Mouse (Mus musculus): ENCODE measurements around the gene Kcnq2. TPM values are rescaled to one million over a fixed set of nuclear protein-coding genes. Genes with fewer than 3 reads are reported as not detected.

Kcnq2 gene
- total RNA-seq, 1 experiment, result 4.6 TPM

DNA sequence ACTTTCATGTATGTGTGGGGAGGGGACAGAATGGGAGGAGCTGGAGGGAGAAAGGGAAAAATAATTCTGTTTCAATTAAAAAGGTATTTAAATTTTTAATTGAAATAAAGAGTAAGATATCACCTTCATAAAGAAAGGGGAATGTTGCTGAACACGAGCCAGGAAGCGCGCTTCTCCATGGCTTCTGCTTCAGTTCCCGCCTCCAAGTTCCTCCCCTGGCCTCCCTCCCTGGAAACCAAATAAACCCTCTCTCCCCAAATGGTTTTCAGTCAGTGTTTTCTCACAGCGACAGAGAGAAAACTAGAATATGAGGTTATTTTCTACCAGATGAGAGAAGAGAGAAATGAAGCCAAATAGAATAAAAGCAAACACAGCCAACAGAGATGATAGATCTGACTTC, 66.6 kb downstream of the Kcnq2 start:
- H3K4me1 ChIP-seq (ENCODE audit: control insufficient read depth in 2 of 2, insufficient read depth in 2 of 2, low read length in 2 of 2, poor library complexity in 1 of 2), result peaks cover 0 to 1% of the 10 kb centered on the region in 2 experiments; a peak in 2 of 4 replicates
- in situ Hi-C loops (cut with MboI; ENCODE audit: low sequenced_read_pairs in 2 of 2, unreplicated experiment in 2 of 2), result loop anchor here in 1 of 2 experiments (10.0 to 25.0 kb wide), 2 partner anchors 64 to 256 kb away; no protein-coding TSS in a partner anchor
- no peak overlapping the region for H3K27ac ChIP-seq (ENCODE audit: insufficient read depth, low read depth, low read length, poor library complexity, severe bottlenecking)
- H3K9me3 ChIP-seq (ENCODE audit: control insufficient read depth, insufficient read depth, low read depth, low read length), result no peaks in the 10 kb centered on the region
- no peak overlapping the region for H3K4me3 ChIP-seq (ENCODE audit: insufficient read depth in 1 of 2, low read depth in 1 of 2, low read length in 2 of 2, poor library complexity in 1 of 2, severe bottlenecking in 1 of 2)
- TF ChIP-seq MAFK (IDR thresholded peaks at IDR 0.05; ENCODE audit: insufficient read depth, low read depth, low read length) (no peak), ZC3H11A (IDR thresholded peaks at IDR 0.05; ENCODE audit: borderline replicate concordance, low read depth, low read length) (no peak), ZNF384 (IDR thresholded peaks at IDR 0.05; ENCODE audit: low read depth, low read length) (no peak)
- no peaks in the 10 kb centered on the region for H3K36me3 ChIP-seq (ENCODE audit: control insufficient read depth, insufficient read depth, low read length, poor library complexity, severe bottlenecking)
- no peak for DNase-seq (ENCODE audit: low read depth, low spot score)
- H3K9ac ChIP-seq (ENCODE audit: insufficient read depth, low read depth, low read length, poor library complexity, severe bottlenecking), result no peak overlapping the region

DNA sequence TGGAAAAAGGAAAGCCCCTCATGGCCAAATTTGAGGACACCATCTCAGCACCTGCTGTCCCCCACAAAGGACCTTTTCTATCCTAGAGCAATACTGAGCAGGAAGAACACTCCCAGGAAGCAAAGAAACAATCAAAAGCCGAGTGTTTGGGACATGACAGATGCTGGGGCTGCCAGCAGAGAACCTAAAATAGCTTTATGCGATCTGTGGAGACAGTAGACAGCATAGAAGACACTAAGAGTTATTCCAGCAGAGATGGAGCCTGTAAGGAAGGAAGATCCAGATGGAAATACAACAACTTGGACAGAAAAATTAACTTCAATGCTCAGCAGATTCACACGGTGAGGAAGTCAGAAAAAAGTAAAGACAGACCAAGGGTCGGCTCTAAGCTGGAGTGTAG, 69.3 kb downstream of the Kcnq2 start:
- no peak overlapping the region for H3K27ac ChIP-seq (ENCODE audit: insufficient read depth, low read depth, low read length, poor library complexity, severe bottlenecking)
- in situ Hi-C loops (cut with MboI; ENCODE audit: low sequenced_read_pairs in 2 of 2, unreplicated experiment in 2 of 2), result loop anchor here in 1 of 2 experiments (10.0 to 25.0 kb wide), 2 partner anchors 61 to 254 kb away; no protein-coding TSS in a partner anchor
- H3K9ac ChIP-seq (ENCODE audit: insufficient read depth, low read depth, low read length, poor library complexity, severe bottlenecking), result no peak overlapping the region
- no peak for DNase-seq (ENCODE audit: low read depth, low spot score)
- H3K4me1 ChIP-seq (ENCODE audit: control insufficient read depth in 2 of 2, insufficient read depth in 2 of 2, low read length in 2 of 2, poor library complexity in 1 of 2), result no peaks in the 10 kb centered on the region; a peak in 1 of 4 replicates
- no peaks in the 10 kb centered on the region for H3K9me3 ChIP-seq (ENCODE audit: control insufficient read depth, insufficient read depth, low read depth, low read length)
- TF ChIP-seq MAFK (IDR thresholded peaks at IDR 0.05; ENCODE audit: insufficient read depth, low read depth, low read length) (no peak), ZNF384 (IDR thresholded peaks at IDR 0.05; ENCODE audit: low read depth, low read length) (no peak), ZC3H11A (IDR thresholded peaks at IDR 0.05; ENCODE audit: borderline replicate concordance, low read depth, low read length) (no peak)
- H3K4me3 ChIP-seq (ENCODE audit: insufficient read depth in 1 of 2, low read depth in 1 of 2, low read length in 2 of 2, poor library complexity in 1 of 2, severe bottlenecking in 1 of 2), result no peak overlapping the region
- no peaks in the 10 kb centered on the region for H3K36me3 ChIP-seq (ENCODE audit: control insufficient read depth, insufficient read depth, low read length, poor library complexity, severe bottlenecking)

DNA sequence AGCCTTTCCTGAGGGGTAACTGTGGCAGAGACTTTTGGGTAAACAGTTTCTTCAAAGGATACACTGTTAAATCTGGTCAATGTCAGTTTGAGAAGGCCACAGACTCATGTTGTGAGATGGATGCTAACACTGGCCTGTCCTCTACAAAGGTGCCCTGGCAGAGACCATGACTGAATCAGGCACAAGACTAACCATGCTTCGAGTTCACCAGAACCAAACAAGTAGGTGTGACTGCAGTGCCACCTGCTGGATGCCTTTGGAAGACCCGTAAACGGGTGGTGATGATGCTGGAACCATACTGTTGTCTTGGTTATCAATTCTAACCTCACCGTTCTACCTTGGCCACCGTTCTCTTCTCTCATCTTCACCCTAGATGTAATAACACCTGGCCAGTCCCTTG, 75.0 kb downstream of the Kcnq2 start:
- DNase-seq (ENCODE audit: low read depth, low spot score), result peak; percentile 59
- H3K27ac ChIP-seq (ENCODE audit: insufficient read depth, low read depth, low read length, poor library complexity, severe bottlenecking), result no peak overlapping the region
- no peaks in the 10 kb centered on the region for H3K9me3 ChIP-seq (ENCODE audit: control insufficient read depth, insufficient read depth, low read depth, low read length)
- H3K4me1 ChIP-seq (ENCODE audit: control insufficient read depth in 2 of 2, insufficient read depth in 2 of 2, low read length in 2 of 2, poor library complexity in 1 of 2), result peaks cover 0 to 2% of the 10 kb centered on the region in 2 experiments; a peak in 2 of 4 replicates
- in situ Hi-C loops (cut with MboI; ENCODE audit: low sequenced_read_pairs in 2 of 2, unreplicated experiment in 2 of 2), result loop anchor here (5.0 to 25.0 kb wide), 3 partner anchors 55 to 248 kb away; no protein-coding TSS in a partner anchor
- no peak for TF ChIP-seq CHD2 (IDR thresholded peaks at IDR 0.05; ENCODE audit: low read depth, low read length)
- peak; percentile 90 for TF ChIP-seq ZC3H11A (IDR thresholded peaks at IDR 0.05; ENCODE audit: borderline replicate concordance, low read depth, low read length)
- no peak for TF ChIP-seq MAFK (IDR thresholded peaks at IDR 0.05; ENCODE audit: insufficient read depth, low read depth, low read length)
- no peak for TF ChIP-seq ZNF384 (IDR thresholded peaks at IDR 0.05; ENCODE audit: low read depth, low read length)
- no peak for TF ChIP-seq HCFC1 (IDR thresholded peaks at IDR 0.05; ENCODE audit: borderline replicate concordance, insufficient read depth, low read length)
- H3K4me3 ChIP-seq (ENCODE audit: insufficient read depth in 1 of 2, low read depth in 1 of 2, low read length in 2 of 2, poor library complexity in 1 of 2, severe bottlenecking in 1 of 2), result no peak overlapping the region
- no peaks in the 10 kb centered on the region for H3K36me3 ChIP-seq (ENCODE audit: control insufficient read depth, insufficient read depth, low read length, poor library complexity, severe bottlenecking)
- no peak overlapping the region for H3K9ac ChIP-seq (ENCODE audit: insufficient read depth, low read depth, low read length, poor library complexity, severe bottlenecking)

DNA sequence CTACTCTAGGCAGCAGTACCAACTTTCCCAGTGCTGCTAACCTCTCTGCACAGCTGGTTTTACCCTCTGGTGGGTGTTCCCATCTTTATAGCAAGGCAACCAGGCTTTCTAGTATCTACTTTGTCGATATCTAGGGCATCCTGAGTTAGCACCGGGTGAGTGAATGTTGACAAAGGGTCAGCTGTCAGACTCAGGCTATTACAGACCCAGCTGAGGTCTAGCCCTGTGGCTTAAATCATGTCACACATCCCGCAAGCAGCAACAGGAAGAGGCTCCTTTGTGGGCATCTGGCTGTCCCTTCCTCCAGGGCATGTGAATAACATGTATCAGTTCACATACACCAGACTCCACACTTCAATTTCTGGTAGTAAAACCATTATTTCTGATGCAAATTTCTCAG, 76.9 kb downstream of the Kcnq2 start:
- DNase-seq (ENCODE audit: low read depth, low spot score), result no peak
- H3K36me3 ChIP-seq (ENCODE audit: control insufficient read depth, insufficient read depth, low read length, poor library complexity, severe bottlenecking), result no peaks in the 10 kb centered on the region
- no peak overlapping the region for H3K9ac ChIP-seq (ENCODE audit: insufficient read depth, low read depth, low read length, poor library complexity, severe bottlenecking)
- TF ChIP-seq HCFC1 (IDR thresholded peaks at IDR 0.05; ENCODE audit: borderline replicate concordance, insufficient read depth, low read length), result no peak
- TF ChIP-seq ZNF384 (IDR thresholded peaks at IDR 0.05; ENCODE audit: low read depth, low read length), result no peak
- H3K9me3 ChIP-seq (ENCODE audit: control insufficient read depth, insufficient read depth, low read depth, low read length), result no peaks in the 10 kb centered on the region
- H3K4me3 ChIP-seq (ENCODE audit: insufficient read depth in 1 of 2, low read depth in 1 of 2, low read length in 2 of 2, poor library complexity in 1 of 2, severe bottlenecking in 1 of 2), result no peak overlapping the region
- peaks cover 0 to 2% of the 10 kb centered on the region in 2 experiments; a peak in 2 of 4 replicates for H3K4me1 ChIP-seq (ENCODE audit: control insufficient read depth in 2 of 2, insufficient read depth in 2 of 2, low read length in 2 of 2, poor library complexity in 1 of 2)
- H3K27ac ChIP-seq (ENCODE audit: insufficient read depth, low read depth, low read length, poor library complexity, severe bottlenecking), result no peak overlapping the region
- in situ Hi-C loops (cut with MboI; ENCODE audit: low sequenced_read_pairs in 2 of 2, unreplicated experiment in 2 of 2), result loop anchor here in 1 of 2 experiments (25.0 kb wide), 1 partner anchor 246 kb away; no protein-coding TSS in a partner anchor

DNA sequence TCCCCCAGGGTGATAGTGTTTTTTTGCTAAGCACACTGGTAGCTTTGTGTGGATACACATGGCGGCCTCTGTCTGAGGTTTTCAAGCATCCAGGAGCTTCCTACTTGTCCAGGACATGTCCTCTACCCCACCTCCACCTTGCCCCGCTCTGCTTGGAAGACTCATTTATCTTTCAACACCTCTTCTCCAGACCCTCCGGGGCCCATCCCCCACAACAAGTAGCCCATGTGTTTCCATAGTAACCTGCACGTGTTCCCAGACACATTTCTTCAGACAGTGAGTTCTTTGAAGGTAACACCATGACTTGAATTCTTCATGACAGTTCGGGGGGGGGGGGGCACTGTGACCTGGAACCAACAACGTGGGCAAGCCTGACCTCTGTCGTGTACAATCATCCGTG, 77.8 kb downstream of the Kcnq2 start:
- H3K9me3 ChIP-seq (ENCODE audit: control insufficient read depth, insufficient read depth, low read depth, low read length), result no peaks in the 10 kb centered on the region
- TF ChIP-seq MAFK (IDR thresholded peaks at IDR 0.05; ENCODE audit: insufficient read depth, low read depth, low read length) (no peak), ZC3H11A (IDR thresholded peaks at IDR 0.05; ENCODE audit: borderline replicate concordance, low read depth, low read length) (no peak), ZNF384 (IDR thresholded peaks at IDR 0.05; ENCODE audit: low read depth, low read length) (no peak)
- no peak overlapping the region for H3K27ac ChIP-seq (ENCODE audit: insufficient read depth, low read depth, low read length, poor library complexity, severe bottlenecking)
- no peak for DNase-seq (ENCODE audit: low read depth, low spot score)
- no peak overlapping the region for H3K4me3 ChIP-seq (ENCODE audit: insufficient read depth in 1 of 2, low read depth in 1 of 2, low read length in 2 of 2, poor library complexity in 1 of 2, severe bottlenecking in 1 of 2)
- in situ Hi-C loops (cut with MboI; ENCODE audit: low sequenced_read_pairs in 2 of 2, unreplicated experiment in 2 of 2), result loop anchor here in 1 of 2 experiments (25.0 kb wide), 1 partner anchor 245 kb away; no protein-coding TSS in a partner anchor
- H3K36me3 ChIP-seq (ENCODE audit: control insufficient read depth, insufficient read depth, low read length, poor library complexity, severe bottlenecking), result no peaks in the 10 kb centered on the region
- H3K4me1 ChIP-seq (ENCODE audit: control insufficient read depth in 2 of 2, insufficient read depth in 2 of 2, low read length in 2 of 2, poor library complexity in 1 of 2), result peaks cover 0 to 2% of the 10 kb centered on the region in 2 experiments; a peak in 2 of 4 replicates
- no peak overlapping the region for H3K9ac ChIP-seq (ENCODE audit: insufficient read depth, low read depth, low read length, poor library complexity, severe bottlenecking)

Data from ES-E14 (cell line).